Mouse (Mus musculus): ENCODE measurements around the gene Cd244a. TPM values are rescaled to one million over a fixed set of nuclear protein-coding genes. Genes with fewer than 3 reads are reported as not detected.
A peak's percentile ranks its signal among the peaks of the same experiment; 100 is the strongest.

The Cd244a gene
- polyA plus RNA-seq, 1 experiment from 2014 or later: not detected

DNA sequence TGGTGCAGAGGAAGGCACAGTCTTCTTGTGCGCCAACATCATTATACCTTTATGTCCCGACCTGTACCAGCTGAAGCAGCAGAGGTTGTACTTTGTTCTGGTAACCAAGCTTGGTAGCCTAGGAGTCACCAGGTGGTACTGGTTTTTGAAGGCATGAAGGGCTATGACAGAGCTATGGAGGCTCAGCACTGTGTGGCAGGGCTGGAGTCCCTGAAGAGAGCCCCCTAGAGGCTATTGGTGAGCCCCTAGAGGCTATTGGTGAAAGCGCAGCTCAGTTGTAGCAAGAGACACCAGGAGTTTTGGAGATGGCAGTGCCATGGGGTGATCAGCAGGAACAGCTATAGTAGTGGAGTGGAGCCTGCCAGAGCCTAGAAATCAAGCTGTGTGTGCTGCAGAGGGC is 5.3 kb downstream of the Cd244a start:
- Histone ChIP-seq H3K9me3 (ENCODE audit: control insufficient read depth, low read length) (no peaks in the 10 kb centered on the region), H3K27me3 (replicated peaks; ENCODE audit: control insufficient read depth, insufficient read depth, low read length) (no peaks in the 10 kb centered on the region), H3K36me3 (ENCODE audit: control insufficient read depth, insufficient read depth, low read length) (no peaks in the 10 kb centered on the region), H3K4me3 (ENCODE audit: low read length) (no peak overlapping the region), H3K4me2 (ENCODE audit: low read length) (no peak overlapping the region), H3K27ac (ENCODE audit: low read depth, low read length) (no peak overlapping the region), H3K9ac (ENCODE audit: low read depth, low read length) (no peak overlapping the region), H3K4me1 (ENCODE audit: control insufficient read depth, insufficient read depth, low read depth, low read length) (no peaks in the 10 kb centered on the region)
- 48% methylated on average over 3 of the region's 3 CpGs for WGBS
- no peak for ATAC-seq

DNA sequence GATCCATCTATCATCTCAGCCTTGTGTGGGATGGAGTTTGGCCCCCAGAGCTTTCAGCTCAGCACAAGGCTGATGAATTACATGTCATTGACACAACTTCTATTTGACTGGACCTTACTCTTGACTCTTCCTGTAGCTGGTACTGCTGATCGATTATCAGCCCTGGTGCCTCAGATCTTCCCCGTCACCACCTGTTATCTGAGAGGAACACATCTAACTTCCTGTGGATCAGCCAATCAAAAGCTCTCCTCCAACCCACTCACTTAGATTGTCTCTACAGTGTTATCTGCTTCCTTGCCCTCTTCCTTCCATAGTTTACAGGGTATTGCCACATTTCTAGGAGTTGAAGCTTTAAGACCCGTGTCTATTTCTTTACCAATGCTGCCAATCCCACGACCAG is 6.9 kb downstream of the Cd244a start:
- ATAC-seq: no peak
- Histone ChIP-seq H3K36me3 (ENCODE audit: control insufficient read depth, insufficient read depth, low read length) (no peaks in the 10 kb centered on the region), H3K9ac (ENCODE audit: low read depth, low read length) (no peak overlapping the region), H3K9me3 (ENCODE audit: control insufficient read depth, low read length) (no peaks in the 10 kb centered on the region), H3K27me3 (replicated peaks; ENCODE audit: control insufficient read depth, insufficient read depth, low read length) (no peaks in the 10 kb centered on the region), H3K4me2 (ENCODE audit: low read length) (no peak overlapping the region), H3K4me1 (ENCODE audit: control insufficient read depth, insufficient read depth, low read depth, low read length) (no peaks in the 10 kb centered on the region), H3K4me3 (ENCODE audit: low read length) (no peak overlapping the region), H3K27ac (ENCODE audit: low read depth, low read length) (no peak overlapping the region)
- WGBS: 72% methylated on average over 4 of the region's 4 CpGs

DNA sequence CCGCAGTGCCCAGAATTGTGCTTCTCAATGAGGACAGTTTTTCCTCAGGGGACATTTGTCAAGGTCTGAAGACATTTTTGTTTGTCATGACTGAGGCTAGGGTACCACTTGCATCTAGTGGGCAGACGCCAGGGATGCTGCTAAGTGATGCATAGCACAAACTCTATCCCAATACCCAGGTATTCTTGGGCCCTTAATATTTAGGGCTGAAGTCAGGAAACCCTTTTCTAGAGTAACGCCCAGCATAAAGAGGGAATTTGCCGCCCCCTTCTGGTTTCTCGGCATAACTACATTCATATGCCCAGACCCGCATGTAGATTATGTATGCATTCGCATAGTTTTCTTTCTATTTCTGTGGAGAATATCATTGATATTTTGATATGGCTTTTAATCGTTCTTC is 7.8 kb downstream of the Cd244a start:
- ATAC-seq: peak; percentile 50; the same call in 1 of the 2 replicates
- Histone ChIP-seq H3K4me1 (ENCODE audit: control insufficient read depth, insufficient read depth, low read depth, low read length) (no peaks in the 10 kb centered on the region), H3K27me3 (replicated peaks; ENCODE audit: control insufficient read depth, insufficient read depth, low read length) (no peaks in the 10 kb centered on the region), H3K9ac (ENCODE audit: low read depth, low read length) (no peak overlapping the region), H3K36me3 (ENCODE audit: control insufficient read depth, insufficient read depth, low read length) (no peaks in the 10 kb centered on the region), H3K4me3 (ENCODE audit: low read length) (no peak overlapping the region), H3K9me3 (ENCODE audit: control insufficient read depth, low read length) (no peaks in the 10 kb centered on the region), H3K4me2 (ENCODE audit: low read length) (no peak overlapping the region), H3K27ac (ENCODE audit: low read depth, low read length) (no peak overlapping the region)
- WGBS: 24% methylated on average over 8 of the region's 8 CpGs

DNA sequence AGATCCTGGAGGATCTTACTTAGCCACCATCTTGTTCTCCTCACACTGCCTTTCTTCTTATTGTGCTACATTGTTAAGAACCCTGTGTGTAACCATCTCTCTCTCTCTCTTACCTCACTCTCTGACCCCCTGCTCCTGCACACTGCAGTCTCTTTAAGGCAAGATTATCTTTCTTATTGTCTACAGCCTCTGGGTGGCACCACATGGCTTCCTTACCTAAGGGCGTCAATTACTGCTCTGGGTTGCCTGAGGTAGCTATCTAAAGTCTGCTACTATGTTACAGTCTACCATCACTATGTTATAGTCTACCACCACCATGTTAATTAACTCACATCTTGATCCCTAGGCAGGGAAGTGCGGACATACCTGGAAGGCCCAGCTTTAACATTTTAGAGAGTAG is 9.4 kb downstream of the Cd244a start:
- ATAC-seq: no peak
- Histone ChIP-seq H3K4me1 (ENCODE audit: control insufficient read depth, insufficient read depth, low read depth, low read length) (no peaks in the 10 kb centered on the region), H3K9me3 (ENCODE audit: control insufficient read depth, low read length) (no peaks in the 10 kb centered on the region), H3K27me3 (replicated peaks; ENCODE audit: control insufficient read depth, insufficient read depth, low read length) (no peaks in the 10 kb centered on the region), H3K36me3 (ENCODE audit: control insufficient read depth, insufficient read depth, low read length) (no peaks in the 10 kb centered on the region), H3K4me2 (ENCODE audit: low read length) (no peak overlapping the region), H3K4me3 (ENCODE audit: low read length) (no peak overlapping the region), H3K27ac (ENCODE audit: low read depth, low read length) (no peak overlapping the region), H3K9ac (ENCODE audit: low read depth, low read length) (no peak overlapping the region)
- WGBS: 60% methylated on average over 2 of the region's 2 CpGs

DNA sequence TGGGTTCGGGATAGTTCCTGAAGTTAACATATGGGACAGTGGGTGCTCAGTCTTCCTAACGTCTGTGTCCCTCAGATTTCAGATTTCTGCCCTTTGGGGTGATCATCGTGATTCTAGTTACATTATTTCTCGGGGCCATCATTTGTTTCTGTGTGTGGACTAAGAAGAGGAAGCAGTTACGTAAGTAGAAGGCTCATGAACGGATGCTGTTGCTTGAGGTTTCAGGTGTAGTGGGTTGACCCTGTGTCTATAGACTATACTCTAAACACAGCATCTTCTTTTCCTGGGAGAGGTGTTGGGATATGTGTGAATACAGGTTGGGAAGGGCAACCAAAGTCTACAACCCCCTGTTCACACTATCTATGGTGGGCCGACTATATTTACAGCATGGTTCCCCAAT is 18.2 kb downstream of the Cd244a start:
- no peak overlapping the region for H3K9ac ChIP-seq (ENCODE audit: low read depth, low read length)
- no peak overlapping the region for H3K4me3 ChIP-seq (ENCODE audit: low read length)
- H3K36me3 ChIP-seq (ENCODE audit: control insufficient read depth, insufficient read depth, low read length): no peaks in the 10 kb centered on the region
- no peaks in the 10 kb centered on the region for H3K9me3 ChIP-seq (ENCODE audit: control insufficient read depth, low read length)
- ATAC-seq: no peak
- H3K4me1 ChIP-seq (ENCODE audit: control insufficient read depth, insufficient read depth, low read depth, low read length): no peaks in the 10 kb centered on the region
- no peak overlapping the region for H3K4me2 ChIP-seq (ENCODE audit: low read length)
- H3K27ac ChIP-seq (ENCODE audit: low read depth, low read length): no peak overlapping the region
- no peaks in the 10 kb centered on the region for H3K27me3 ChIP-seq (replicated peaks; ENCODE audit: control insufficient read depth, insufficient read depth, low read length)
- WGBS: 89% methylated on average over 7 of the region's 7 CpGs

DNA sequence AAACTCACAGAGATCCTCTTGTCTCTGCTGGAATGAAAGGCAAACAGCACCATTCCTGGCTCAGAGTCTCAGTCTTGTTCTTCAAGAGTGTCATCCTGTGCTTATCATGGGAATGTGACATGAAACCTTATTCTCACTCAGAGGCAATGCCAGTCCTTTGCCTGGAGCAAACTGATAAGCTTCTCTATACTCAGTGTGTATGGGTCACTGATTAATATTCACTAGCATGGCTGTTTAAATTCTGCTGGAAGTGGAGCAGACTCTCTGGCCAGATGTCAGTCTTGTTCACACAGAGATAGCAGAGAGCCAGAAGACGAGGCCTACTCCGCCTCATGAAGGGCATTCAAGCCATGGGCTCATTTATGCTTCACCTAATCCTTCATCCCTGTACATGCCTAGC is 25.6 kb downstream of the Cd244a start:
- Histone ChIP-seq H3K9ac (ENCODE audit: low read depth, low read length) (no peak overlapping the region), H3K4me3 (ENCODE audit: low read length) (no peak overlapping the region), H3K27me3 (replicated peaks; ENCODE audit: control insufficient read depth, insufficient read depth, low read length) (no peaks in the 10 kb centered on the region), H3K9me3 (ENCODE audit: control insufficient read depth, low read length) (no peaks in the 10 kb centered on the region), H3K27ac (ENCODE audit: low read depth, low read length) (no peak overlapping the region), H3K4me1 (ENCODE audit: control insufficient read depth, insufficient read depth, low read depth, low read length) (no peaks in the 10 kb centered on the region), H3K36me3 (ENCODE audit: control insufficient read depth, insufficient read depth, low read length) (no peaks in the 10 kb centered on the region), H3K4me2 (ENCODE audit: low read length) (no peak overlapping the region)
- WGBS: 75% methylated on average over 2 of the region's 2 CpGs
- ATAC-seq: no peak

DNA sequence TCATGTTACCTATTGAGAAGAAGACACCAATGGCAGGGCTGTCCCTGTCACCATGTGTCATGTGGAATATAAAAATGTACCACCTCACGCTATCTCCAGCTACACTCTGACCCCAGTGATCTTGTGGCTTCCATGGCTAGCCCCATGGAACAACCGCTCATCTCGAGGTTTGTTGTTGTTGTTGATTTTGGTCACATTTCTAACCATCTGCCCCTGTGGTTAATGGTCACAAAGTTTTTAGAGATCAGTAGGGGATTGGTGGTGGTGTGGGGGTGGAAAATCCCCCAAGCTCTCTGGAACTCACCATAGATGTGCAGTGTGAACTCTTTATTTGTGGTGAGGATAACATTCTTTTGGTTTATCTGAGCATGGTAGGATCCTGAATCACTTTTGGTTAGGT is 45.7 kb downstream of the Cd244a start:
- Histone ChIP-seq H3K9me3 (ENCODE audit: control insufficient read depth, low read length) (no peaks in the 10 kb centered on the region), H3K4me2 (ENCODE audit: low read length) (no peak overlapping the region), H3K4me1 (ENCODE audit: control insufficient read depth, insufficient read depth, low read depth, low read length) (no peaks in the 10 kb centered on the region), H3K27me3 (replicated peaks; ENCODE audit: control insufficient read depth, insufficient read depth, low read length) (no peaks in the 10 kb centered on the region), H3K4me3 (ENCODE audit: low read length) (no peak overlapping the region), H3K9ac (ENCODE audit: low read depth, low read length) (no peak overlapping the region), H3K36me3 (ENCODE audit: control insufficient read depth, insufficient read depth, low read length) (no peaks in the 10 kb centered on the region), H3K27ac (ENCODE audit: low read depth, low read length) (no peak overlapping the region)
- WGBS: 83% methylated on average over 3 of the region's 3 CpGs
- ATAC-seq: no peak

DNA sequence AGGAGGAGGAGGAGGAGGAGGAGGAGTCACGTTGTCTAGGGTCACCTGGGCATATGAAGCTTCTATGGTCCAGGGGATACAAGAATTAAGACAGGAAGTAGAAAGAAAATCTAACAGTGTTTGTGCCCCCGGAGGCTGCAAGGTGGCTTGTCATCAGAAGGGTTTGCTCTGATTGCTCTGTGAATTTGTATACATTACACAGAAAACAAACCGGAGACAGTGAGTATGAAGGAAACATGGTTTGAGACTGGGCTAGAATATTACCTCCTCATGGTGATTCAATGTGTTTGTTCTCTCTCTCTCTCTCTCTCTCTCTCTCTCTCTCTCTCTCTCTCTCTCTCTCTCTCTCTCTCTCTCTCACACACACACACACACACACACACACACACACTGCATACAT is 47.7 kb downstream of the Cd244a start:
- WGBS: 85% methylated on average over 3 of the region's 3 CpGs
- Histone ChIP-seq H3K36me3 (ENCODE audit: control insufficient read depth, insufficient read depth, low read length) (no peaks in the 10 kb centered on the region), H3K9me3 (ENCODE audit: control insufficient read depth, low read length) (no peaks in the 10 kb centered on the region), H3K9ac (ENCODE audit: low read depth, low read length) (no peak overlapping the region), H3K4me1 (ENCODE audit: control insufficient read depth, insufficient read depth, low read depth, low read length) (no peaks in the 10 kb centered on the region), H3K27me3 (replicated peaks; ENCODE audit: control insufficient read depth, insufficient read depth, low read length) (no peaks in the 10 kb centered on the region), H3K27ac (ENCODE audit: low read depth, low read length) (no peak overlapping the region), H3K4me2 (ENCODE audit: low read length) (no peak overlapping the region), H3K4me3 (ENCODE audit: low read length) (no peak overlapping the region)
- no peak for ATAC-seq

DNA sequence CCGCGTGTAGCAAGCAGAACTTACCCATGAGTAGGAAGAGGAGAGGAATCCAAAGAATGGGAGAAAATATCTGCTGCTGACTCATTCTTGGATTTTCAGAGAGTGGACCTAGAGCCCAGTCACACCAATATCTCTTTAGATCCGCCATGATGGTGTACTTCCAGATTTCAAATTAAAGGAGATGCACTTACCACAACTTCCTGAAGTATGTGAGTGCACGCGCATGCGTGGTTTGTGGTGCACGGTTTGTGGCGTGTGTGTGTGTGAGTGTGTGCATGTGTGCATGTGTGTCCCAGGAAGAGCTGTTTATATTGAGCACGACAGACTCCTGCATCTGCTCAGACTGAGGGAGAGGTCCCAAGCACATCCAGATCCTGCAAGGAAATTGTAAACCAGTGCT is 48.2 kb downstream of the Cd244a start, which contains the start of gene Ly9:
Gene Ly9, minus strand, starts transcription at position 235 of the 400 bp plus-strand sequence.
- ATAC-seq: no peak
- no peak within 1 kb of the TSS for H3K4me3 ChIP-seq (ENCODE audit: low read length)
- H3K4me2 ChIP-seq (ENCODE audit: low read length): no peak within 1 kb of the TSS
- WGBS: 88% methylated on average over 9 of the region's 9 CpGs
- no peak within 1 kb of the TSS for H3K9ac ChIP-seq (ENCODE audit: low read depth, low read length)
- H3K9me3 ChIP-seq (ENCODE audit: control insufficient read depth, low read length): no peaks in the 10 kb centered on the region
- no peaks in the 10 kb centered on the region for H3K27me3 ChIP-seq (replicated peaks; ENCODE audit: control insufficient read depth, insufficient read depth, low read length)
- no peaks in the 10 kb centered on the region for H3K36me3 ChIP-seq (ENCODE audit: control insufficient read depth, insufficient read depth, low read length)
- H3K4me1 ChIP-seq (ENCODE audit: control insufficient read depth, insufficient read depth, low read depth, low read length): no peaks in the 10 kb centered on the region
- H3K27ac ChIP-seq (ENCODE audit: low read depth, low read length): no peak within 1 kb of the TSS

DNA sequence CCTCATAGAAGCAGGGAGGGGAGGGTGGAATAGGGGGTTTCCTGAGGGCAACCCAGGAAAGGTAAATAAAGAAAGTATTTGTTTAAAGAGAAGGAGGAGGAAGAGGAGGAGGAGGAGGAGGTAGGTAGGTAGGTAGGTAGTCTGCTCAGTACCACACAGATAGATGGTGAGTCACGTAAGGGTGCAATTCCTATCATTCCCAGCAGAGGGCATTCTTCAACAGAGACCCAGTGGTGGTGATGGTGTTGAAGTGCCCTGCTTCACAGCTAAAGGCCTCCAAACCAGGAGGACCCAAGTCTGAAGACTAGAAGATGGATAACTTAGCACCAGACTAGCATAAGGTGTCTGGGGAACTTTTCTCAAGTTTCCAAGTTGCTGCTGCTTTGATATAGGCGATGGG is 51.0 kb downstream of the Cd244a start:
- WGBS: 95% methylated on average over 2 of the region's 2 CpGs
- H3K4me3 ChIP-seq (ENCODE audit: low read length): no peak overlapping the region

More for the DNA sequence above, 51.0 kb downstream of the Cd244a start:
- no peak overlapping the region for H3K27ac ChIP-seq (ENCODE audit: low read depth, low read length)
- ATAC-seq: no peak
- H3K9ac ChIP-seq (ENCODE audit: low read depth, low read length): no peak overlapping the region
- no peak overlapping the region for H3K4me2 ChIP-seq (ENCODE audit: low read length)
- no peaks in the 10 kb centered on the region for H3K9me3 ChIP-seq (ENCODE audit: control insufficient read depth, low read length)
- H3K36me3 ChIP-seq (ENCODE audit: control insufficient read depth, insufficient read depth, low read length): no peaks in the 10 kb centered on the region
- no peaks in the 10 kb centered on the region for H3K4me1 ChIP-seq (ENCODE audit: control insufficient read depth, insufficient read depth, low read depth, low read length)
- H3K27me3 ChIP-seq (replicated peaks; ENCODE audit: control insufficient read depth, insufficient read depth, low read length): no peaks in the 10 kb centered on the region
